Mouse (Mus musculus): ENCODE results near the gene Nadk2. TPM values are rescaled to one million over a fixed set of nuclear protein-coding genes. Genes with fewer than 3 reads are reported as not detected.

Nadk2 gene
- polyA plus RNA-seq, 1 experiment from 2014 or later: 23.1 TPM

DNA sequence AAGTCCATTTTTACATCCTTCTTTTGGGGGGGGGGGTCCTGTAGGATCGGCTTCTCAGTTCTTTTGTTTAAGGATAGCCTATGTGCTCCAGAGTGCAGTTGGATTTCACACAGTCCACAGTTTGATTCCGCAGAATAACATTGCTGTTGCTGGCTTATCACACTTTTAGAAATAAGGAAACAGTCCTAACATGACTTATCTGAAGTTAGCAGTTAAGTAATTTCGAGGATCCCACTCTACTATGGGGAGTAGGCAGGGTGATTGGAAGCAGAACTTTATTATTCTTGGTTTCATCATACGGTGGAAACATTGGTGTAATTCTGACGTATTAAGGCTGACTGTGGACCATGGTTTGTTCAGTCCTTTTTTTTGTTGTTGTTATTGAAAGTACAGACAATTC, 19.6 kb downstream of the Nadk2 start:
- no peak for ATAC-seq (replicated peaks)
- no peaks in the 10 kb centered on the region for H3K27me3 ChIP-seq
- peaks cover 6% of the 10 kb centered on the region for H3K4me1 ChIP-seq

DNA sequence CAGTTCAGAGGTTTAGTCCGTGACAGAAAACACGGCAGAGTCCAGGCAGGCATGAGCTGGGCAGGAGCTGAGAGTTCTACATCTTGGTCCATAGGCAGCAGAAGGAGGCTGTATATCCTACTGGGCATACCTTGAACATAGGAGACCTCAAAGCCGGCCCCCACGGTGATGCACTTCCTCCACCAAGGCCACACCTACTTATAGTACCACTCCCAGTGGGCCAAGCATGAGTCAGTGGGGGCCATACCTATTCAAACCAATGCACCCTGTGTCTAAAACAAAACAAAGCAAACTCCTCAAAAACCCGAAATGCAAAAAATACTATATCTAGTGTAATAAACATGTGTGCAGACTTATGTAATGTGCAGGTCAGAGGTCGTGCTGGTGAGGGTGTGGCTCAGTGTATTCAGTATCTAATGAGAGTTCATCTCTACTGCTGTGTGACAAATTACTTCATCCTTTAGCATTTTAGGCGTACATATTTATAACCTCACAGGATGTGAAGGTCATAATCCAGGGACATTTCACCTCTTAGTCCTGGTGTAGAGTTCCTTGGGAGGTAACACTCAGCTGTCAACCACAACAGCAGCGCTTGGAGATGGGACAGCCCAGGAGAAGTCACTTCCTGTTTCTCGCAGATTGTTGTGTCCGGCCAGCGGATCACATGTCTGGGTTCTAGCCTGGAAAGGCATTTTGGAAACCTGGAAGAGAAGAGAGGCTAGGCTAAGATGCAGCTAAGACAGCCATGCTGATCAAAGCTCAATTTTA, 22.7 kb downstream of the Nadk2 start:
- WGBS: 78% methylated on average over 11 of the region's 11 CpGs
- Histone ChIP-seq H3K4me1 (peaks cover 6% of the 10 kb centered on the region), H3K9me3 (no peaks in the 10 kb centered on the region), H3K27ac (replicated peaks) (no peak overlapping the region), H3K4me2 (replicated peaks) (peak overlapping the region; percentile 35), H3K27me3 (no peaks in the 10 kb centered on the region), H3K36me3 (peaks cover 10% of the 10 kb centered on the region), H3K9ac (replicated peaks) (no peak overlapping the region), H3K4me3 (peak overlapping the region; percentile 10; the same call in 1 of the 2 replicates)
- peak; percentile 49 for ATAC-seq (replicated peaks)

More for the DNA sequence above, 19.6 kb downstream of the Nadk2 start:
- H3K9ac ChIP-seq (replicated peaks): no peak overlapping the region
- no peaks in the 10 kb centered on the region for H3K9me3 ChIP-seq
- no peaks in the 10 kb centered on the region for H3K36me3 ChIP-seq
- no peak overlapping the region for H3K27ac ChIP-seq (replicated peaks)
- H3K4me3 ChIP-seq: no peak overlapping the region
- no peak overlapping the region for H3K4me2 ChIP-seq (replicated peaks)
- 97% methylated on average over 5 of the region's 5 CpGs for WGBS

DNA sequence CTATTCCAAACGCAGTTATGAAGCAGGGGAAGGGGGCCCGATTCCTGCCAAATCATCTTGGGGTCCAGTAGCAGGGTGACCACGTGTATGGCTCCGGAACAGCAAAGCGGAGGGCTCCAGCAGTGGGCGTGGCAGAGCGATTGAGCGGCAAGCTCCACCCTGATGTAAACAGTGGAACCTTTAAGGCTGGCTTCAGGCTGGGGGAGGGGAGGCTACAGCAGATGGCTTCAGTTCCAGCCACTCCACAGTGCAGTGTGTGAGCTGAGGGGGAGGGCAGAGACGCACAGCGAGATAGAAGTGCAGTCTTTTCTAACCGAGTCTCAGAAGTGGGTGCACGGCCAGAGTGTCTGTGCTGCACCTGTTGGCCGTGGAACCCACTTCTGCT, 23.3 kb downstream of the Nadk2 start:
- Histone ChIP-seq H3K9me3 (no peaks in the 10 kb centered on the region), H3K27me3 (no peaks in the 10 kb centered on the region), H3K4me2 (replicated peaks) (peak overlapping the region; percentile 35), H3K36me3 (peaks cover 10% of the 10 kb centered on the region), H3K4me1 (peaks cover 6% of the 10 kb centered on the region), H3K9ac (replicated peaks) (no peak overlapping the region), H3K4me3 (peak overlapping the region; percentile 10; the same call in 1 of the 2 replicates), H3K27ac (replicated peaks) (no peak overlapping the region)
- WGBS: 23% methylated on average over 13 of the region's 13 CpGs
- ATAC-seq (replicated peaks): peak; percentile 94

DNA sequence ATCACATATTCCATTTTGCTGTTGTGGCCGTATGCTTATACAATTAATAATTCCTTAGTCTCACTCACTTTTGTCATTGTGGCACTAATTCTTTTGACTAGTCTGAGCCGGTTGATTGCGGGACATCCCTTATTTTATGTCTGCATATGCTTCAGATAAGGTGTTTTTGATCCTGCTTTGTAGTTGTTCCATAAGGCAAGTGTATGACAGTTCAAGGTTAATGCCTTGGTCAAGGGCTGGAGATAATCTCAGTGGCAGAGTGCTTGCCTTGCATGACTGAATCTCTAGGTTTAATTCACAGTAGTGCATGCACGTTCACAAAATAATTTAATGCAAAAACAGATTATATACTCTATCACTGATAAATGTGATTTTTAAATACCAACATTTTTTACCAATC, 25.8 kb downstream of the Nadk2 start:
- WGBS: 94% methylated on average over 4 of the region's 4 CpGs
- peaks cover 11% of the 10 kb centered on the region for H3K4me1 ChIP-seq
- H3K27ac ChIP-seq (replicated peaks): no peak overlapping the region
- no peaks in the 10 kb centered on the region for H3K9me3 ChIP-seq
- no peak for ATAC-seq (replicated peaks)
- H3K36me3 ChIP-seq: peaks cover 18% of the 10 kb centered on the region
- no peak overlapping the region for H3K4me3 ChIP-seq
- no peak overlapping the region for H3K4me2 ChIP-seq (replicated peaks)
- no peak overlapping the region for H3K9ac ChIP-seq (replicated peaks)
- H3K27me3 ChIP-seq: no peaks in the 10 kb centered on the region

DNA sequence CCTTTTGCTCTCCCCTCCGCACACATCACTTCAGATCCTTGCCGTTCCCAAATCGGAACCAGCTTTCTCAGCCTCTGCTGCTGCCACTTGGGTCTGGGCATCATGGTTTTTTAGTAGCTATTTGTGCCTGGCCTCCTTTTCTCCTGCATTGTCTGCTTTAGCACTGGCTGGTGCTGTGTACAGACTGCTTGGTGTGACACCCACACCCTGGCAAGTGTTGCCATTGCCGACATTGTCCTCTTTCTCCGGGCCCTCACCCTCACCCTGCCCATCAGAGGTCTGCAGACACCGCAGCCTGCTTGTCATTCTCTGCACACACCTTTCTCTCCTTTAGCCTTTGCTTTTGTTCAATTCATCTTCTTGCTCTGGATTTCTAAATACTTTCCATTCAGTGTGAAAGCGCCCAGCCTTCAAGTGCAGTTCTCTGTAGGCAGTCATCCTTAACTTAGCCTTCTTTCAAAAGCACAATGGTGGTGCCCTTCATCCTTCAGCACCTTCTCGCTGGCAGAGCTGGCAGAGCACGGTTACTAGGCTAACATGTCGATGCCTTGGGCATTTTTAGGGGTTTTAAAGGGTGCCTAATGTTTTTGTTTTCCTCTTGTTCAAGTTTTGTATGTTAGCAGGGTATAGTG, 29.5 kb downstream of the Nadk2 start:
- ATAC-seq (replicated peaks): 0 out of 2 replicates have a peak, but pooled peaks have one; percentile 48
- Histone ChIP-seq H3K4me3 (no peak overlapping the region), H3K27me3 (no peaks in the 10 kb centered on the region), H3K4me2 (replicated peaks) (no peak overlapping the region), H3K27ac (replicated peaks) (no peak overlapping the region), H3K4me1 (0 out of 2 replicates have a peak, but pooled peaks cover 5% of the 10 kb centered on the region), H3K9ac (replicated peaks) (no peak overlapping the region), H3K9me3 (no peaks in the 10 kb centered on the region), H3K36me3 (peaks cover 34% of the 10 kb centered on the region)
- WGBS: 59% methylated on average over 10 of the region's 10 CpGs

DNA sequence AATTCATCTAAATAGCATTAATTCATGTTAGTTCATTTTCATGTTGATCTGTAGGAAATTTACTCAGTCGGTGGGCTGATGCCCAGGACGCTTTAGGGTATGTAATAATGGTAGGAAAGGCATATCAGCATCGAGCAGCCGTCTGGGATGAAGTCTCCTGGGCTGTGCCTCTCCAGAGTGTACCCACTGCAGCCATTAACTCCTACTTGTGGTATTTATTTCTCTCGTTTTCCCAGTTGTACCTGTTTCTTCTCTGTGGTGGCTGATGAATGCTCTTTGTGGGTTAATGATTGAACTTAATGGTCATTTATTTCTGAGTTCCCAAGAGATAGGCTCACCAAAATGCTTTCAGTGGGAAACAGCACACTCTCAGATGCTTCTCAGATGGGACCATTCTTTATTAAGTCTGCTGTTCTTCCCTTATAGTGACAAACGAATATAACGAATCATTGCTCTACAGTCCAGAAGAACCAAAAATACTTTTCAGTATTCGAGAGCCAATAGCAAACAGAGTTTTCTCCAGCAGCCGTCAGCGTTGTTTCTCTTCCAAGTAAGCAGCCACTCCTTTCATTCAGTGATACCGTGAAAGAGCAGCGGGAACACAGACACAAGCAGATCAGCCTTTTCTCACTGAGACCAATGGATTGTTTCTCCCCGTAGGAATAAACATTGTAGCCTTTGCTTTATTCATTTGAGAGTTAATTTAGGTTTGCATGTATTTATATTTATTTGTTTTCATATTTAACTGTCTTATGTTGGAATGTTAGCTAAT, 35.4 kb downstream of the Nadk2 start:
- no peak overlapping the region for H3K9ac ChIP-seq (replicated peaks)
- no peak overlapping the region for H3K27ac ChIP-seq (replicated peaks)
- H3K36me3 ChIP-seq: peaks cover 33% of the 10 kb centered on the region
- no peak for ATAC-seq (replicated peaks)
- H3K27me3 ChIP-seq: no peaks in the 10 kb centered on the region
- H3K4me2 ChIP-seq (replicated peaks): no peak overlapping the region
- no peak overlapping the region for H3K4me3 ChIP-seq
- 80% methylated on average over 13 of the region's 13 CpGs for WGBS
- H3K4me1 ChIP-seq: no peaks in the 10 kb centered on the region
- H3K9me3 ChIP-seq: no peaks in the 10 kb centered on the region

DNA sequence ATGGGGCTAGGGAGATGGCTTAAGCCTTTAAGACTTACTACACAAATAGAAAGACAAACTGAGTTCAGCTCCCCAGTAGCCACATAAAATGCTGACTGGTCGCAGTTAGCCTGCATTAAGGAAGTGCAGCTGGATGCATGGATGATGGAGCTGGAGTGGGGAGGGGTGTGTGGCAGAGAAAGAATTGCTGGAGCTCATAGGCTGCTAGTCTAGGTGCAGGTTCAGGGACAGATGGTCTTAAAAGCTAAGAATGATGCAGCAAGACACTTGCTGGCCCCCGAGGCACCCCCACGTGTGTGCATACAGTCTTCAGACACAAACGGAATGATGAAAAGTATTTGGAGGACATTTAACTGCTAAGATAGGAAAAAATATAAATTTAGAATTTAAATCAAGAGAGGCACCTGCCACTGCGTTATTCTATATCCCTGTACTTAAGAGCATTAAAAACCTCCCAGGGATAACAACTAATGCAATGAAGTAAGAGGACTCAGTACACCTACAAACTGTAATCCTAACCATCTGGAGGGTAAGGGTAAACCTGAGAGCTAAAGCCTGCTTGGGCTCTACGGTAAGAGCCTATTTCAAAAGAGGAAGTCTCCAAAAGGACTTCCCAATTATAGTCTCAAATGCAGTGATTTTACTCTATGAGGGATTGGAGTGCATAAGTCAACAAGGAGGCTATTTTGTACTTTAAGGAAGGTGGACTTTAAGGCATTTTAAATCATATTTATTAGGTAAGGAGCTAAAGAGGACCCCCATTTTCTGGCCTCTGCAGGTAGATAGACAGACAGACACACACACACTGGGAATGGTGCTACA, 39.7 kb downstream of the Nadk2 start:
- WGBS: 92% methylated on average over 6 of the region's 6 CpGs
- Histone ChIP-seq H3K4me2 (replicated peaks) (no peak overlapping the region), H3K9me3 (no peaks in the 10 kb centered on the region), H3K36me3 (peaks cover 51% of the 10 kb centered on the region), H3K4me3 (no peak overlapping the region), H3K27me3 (no peaks in the 10 kb centered on the region), H3K4me1 (no peaks in the 10 kb centered on the region), H3K9ac (replicated peaks) (no peak overlapping the region), H3K27ac (replicated peaks) (no peak overlapping the region)
- no peak for ATAC-seq (replicated peaks)

DNA sequence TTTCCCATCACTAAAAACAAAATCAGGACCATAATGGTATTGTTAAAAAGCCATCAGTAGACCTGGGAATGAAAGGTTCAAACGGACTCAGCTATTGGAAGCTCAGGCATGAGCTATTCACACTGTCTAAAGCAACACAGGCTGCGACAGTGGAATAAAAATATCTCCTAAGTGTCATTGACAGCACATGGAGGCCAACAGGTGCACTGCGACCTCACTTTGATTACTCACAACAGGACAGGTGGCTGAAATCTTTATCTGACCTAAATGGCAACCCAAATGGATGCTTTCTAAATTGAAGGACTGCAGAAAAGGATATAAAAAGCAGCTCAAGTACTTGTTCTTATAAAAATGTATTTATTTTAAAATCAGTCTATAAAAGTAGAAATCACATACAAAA, 40.6 kb downstream of the Nadk2 start:
- ATAC-seq (replicated peaks): no peak
- no peak overlapping the region for H3K9ac ChIP-seq (replicated peaks)
- H3K27me3 ChIP-seq: no peaks in the 10 kb centered on the region
- peaks cover 53% of the 10 kb centered on the region for H3K36me3 ChIP-seq
- H3K4me3 ChIP-seq: no peak overlapping the region
- no peak overlapping the region for H3K27ac ChIP-seq (replicated peaks)
- WGBS: 90% methylated on average over 3 of the region's 3 CpGs
- no peak overlapping the region for H3K4me2 ChIP-seq (replicated peaks)
- no peaks in the 10 kb centered on the region for H3K9me3 ChIP-seq
- no peaks in the 10 kb centered on the region for H3K4me1 ChIP-seq

DNA sequence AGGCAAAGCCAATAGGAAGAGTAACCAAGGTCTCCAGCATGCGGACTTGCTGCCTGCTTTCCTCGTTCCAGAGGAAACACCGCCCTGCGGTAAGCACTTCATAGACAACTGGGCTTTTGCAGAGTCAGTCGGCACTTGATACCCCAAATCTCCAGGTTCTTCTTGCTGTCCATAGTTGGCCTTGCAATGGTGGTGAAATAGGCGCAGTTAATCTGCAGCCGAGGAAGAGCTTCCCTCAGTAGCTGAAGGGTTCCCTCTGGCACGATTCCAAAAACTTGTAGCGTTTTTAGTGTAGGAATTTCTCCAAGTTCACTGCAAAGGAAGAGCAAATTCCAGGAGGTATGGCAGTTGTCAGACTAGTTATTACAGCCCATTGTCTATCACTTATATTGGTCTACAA, 42.5 kb downstream of the Nadk2 start:
- H3K4me1 ChIP-seq: no peaks in the 10 kb centered on the region
- no peak overlapping the region for H3K4me3 ChIP-seq
- H3K4me2 ChIP-seq (replicated peaks): no peak overlapping the region
- H3K9me3 ChIP-seq: no peaks in the 10 kb centered on the region
- ATAC-seq (replicated peaks): no peak
- no peak overlapping the region for H3K9ac ChIP-seq (replicated peaks)
- H3K36me3 ChIP-seq: peaks cover 59% of the 10 kb centered on the region
- H3K27ac ChIP-seq (replicated peaks): no peak overlapping the region
- WGBS: 83% methylated on average over 9 of the region's 9 CpGs
- no peaks in the 10 kb centered on the region for H3K27me3 ChIP-seq

DNA sequence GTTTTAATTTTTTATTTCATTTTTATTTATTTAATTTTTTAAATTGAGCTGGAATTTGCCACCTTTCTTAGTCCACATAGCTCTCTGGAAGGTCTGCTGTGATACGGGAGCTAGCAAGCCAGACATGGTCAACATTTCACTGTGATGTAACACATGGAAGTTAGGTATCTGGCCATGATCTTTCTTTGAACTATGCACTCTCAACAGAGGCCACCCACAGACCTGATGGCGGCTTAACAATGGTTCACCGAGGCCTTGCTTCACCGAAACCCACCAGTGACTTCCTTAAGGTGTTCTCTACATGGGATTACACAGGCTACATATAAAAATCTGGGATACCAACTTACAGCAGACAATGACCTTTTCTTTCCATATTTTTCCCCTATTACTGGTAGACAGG, 43.1 kb downstream of the Nadk2 start:
- Histone ChIP-seq H3K36me3 (peaks cover 59% of the 10 kb centered on the region), H3K9ac (replicated peaks) (no peak overlapping the region), H3K9me3 (no peaks in the 10 kb centered on the region), H3K27ac (replicated peaks) (no peak overlapping the region), H3K4me2 (replicated peaks) (no peak overlapping the region), H3K27me3 (no peaks in the 10 kb centered on the region), H3K4me1 (no peaks in the 10 kb centered on the region), H3K4me3 (no peak overlapping the region)
- ATAC-seq (replicated peaks): no peak
- WGBS: 88% methylated on average over 4 of the region's 4 CpGs

DNA sequence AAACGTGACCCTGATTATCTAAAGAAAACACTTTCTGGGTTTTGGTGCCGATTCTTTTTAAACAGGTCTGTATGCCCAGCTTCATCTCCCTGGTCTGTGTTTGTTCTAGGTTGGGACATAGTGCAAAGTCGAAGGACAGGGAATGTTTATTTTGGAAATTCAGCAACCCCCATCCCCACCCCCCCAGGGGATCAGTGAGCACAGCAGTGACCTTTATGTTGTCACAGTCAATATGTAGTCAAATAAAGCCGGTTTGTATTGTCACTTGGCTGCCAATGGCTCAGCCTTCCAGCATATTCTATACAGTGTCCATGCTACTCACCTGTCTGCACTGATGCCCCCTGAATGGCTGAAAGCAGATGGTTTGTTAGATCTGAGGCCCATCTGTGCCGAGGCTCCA, 43.5 kb downstream of the Nadk2 start:
- Histone ChIP-seq H3K9me3 (no peaks in the 10 kb centered on the region), H3K9ac (replicated peaks) (no peak overlapping the region), H3K27me3 (no peaks in the 10 kb centered on the region), H3K4me3 (no peak overlapping the region), H3K4me2 (replicated peaks) (no peak overlapping the region), H3K27ac (replicated peaks) (no peak overlapping the region), H3K4me1 (no peaks in the 10 kb centered on the region), H3K36me3 (peaks cover 64% of the 10 kb centered on the region)
- WGBS: 85% methylated on average over 5 of the region's 5 CpGs
- no peak for ATAC-seq (replicated peaks)
